11 mouse cellular contexts compared by ENCODE assay signal in the genomic region with DNA sequence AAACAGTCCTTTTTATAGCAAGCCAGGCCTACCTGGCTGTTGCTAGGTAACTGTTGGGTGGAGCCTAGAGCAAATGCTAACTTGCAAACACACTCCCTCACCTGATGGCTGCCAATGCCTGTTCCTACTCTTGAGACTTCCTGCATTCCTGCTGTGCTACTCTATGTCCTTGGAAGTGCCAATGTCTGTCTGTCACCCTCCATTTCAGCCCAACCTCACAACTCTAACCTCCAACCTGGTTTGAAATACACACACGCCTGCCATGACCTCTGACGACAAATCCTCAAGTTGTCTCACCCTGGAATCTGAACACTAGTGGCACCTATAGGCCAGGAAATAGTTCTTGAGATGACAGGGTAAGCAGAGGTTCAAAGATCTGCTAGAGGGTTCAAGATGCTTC. TPM values are rescaled to one million over a fixed set of nuclear protein-coding genes. Genes with fewer than 3 reads are reported as not detected.
DNase-seq lines count a peak whose midpoint lies in the region; ATAC-seq and TF ChIP-seq lines count a peak whose summit lies in the region.
"Had no signal": no experiment of that assay in that cellular context is flagged by ENCODE, and none has a peak within 500 bp of the region (broad histone marks: within the 10 kb centered on the region; RNA-seq: fewer than 3 reads in every experiment).

No protein-coding gene starts in this region.

- H3K9ac ChIP-seq in kidney, embryonic 15.5 days: no peak overlapping the region
- H3K9ac ChIP-seq in lung, embryonic 16.5 days (ENCODE audit: low read length): no peak overlapping the region
- H3K9ac ChIP-seq: embryonic facial prominence, embryonic 12.5 days had no signal

- no peak for TF ChIP-seq POLR2A in thymus, adult 2 months (IDR thresholded peaks at IDR 0.05; ENCODE audit: control insufficient read depth, extremely low read depth, insufficient read depth, low read length, poor library complexity)

- H3K4me1 ChIP-seq in kidney, embryonic 15.5 days: peaks cover 24% of the 10 kb centered on the region
- H3K4me1 ChIP-seq in lung, embryonic 16.5 days (replicated peaks; ENCODE audit: control insufficient read depth, insufficient read depth, low read length): peaks cover 24% of the 10 kb centered on the region
- H3K4me1 ChIP-seq in thymus, adult 2 months (replicated peaks; ENCODE audit: control insufficient read depth, insufficient read depth, low read length): peaks cover 4% of the 10 kb centered on the region

- no peaks in the 10 kb centered on the region for H3K9me3 ChIP-seq in kidney, embryonic 15.5 days (replicated peaks)
- no peaks in the 10 kb centered on the region for H3K9me3 ChIP-seq in lung, embryonic 16.5 days (ENCODE audit: control insufficient read depth, low read length)
- H3K9me3 ChIP-seq: embryonic facial prominence, embryonic 12.5 days had no signal

- peaks cover 5% of the 10 kb centered on the region; the same call in 1 of the 2 replicates for H3K36me3 ChIP-seq in kidney, embryonic 15.5 days
- H3K36me3 ChIP-seq in lung, embryonic 16.5 days (ENCODE audit: control insufficient read depth, insufficient read depth, low read length): no peaks in the 10 kb centered on the region; the same call in 1 of the 2 replicates
- H3K36me3 ChIP-seq in thymus, adult 2 months (ENCODE audit: control insufficient read depth, insufficient read depth, low read length): peaks cover 9% of the 10 kb centered on the region; the same call in 1 of the 2 replicates
- H3K36me3 ChIP-seq: embryonic facial prominence, embryonic 12.5 days had no signal

- no peak for TF ChIP-seq CTCF in thymus, adult 2 months (IDR thresholded peaks at IDR 0.05; ENCODE audit: borderline replicate concordance, control insufficient read depth, extremely low read depth, insufficient read depth, low read length, poor library complexity)

- peak; percentile 23 to 25 for DNase-seq in urinary bladder, adult 18-20 months (ENCODE audit: low spot score in 2 of 2)
- DNase-seq in urinary bladder, postnatal 36 days (ENCODE audit: low spot score in 2 of 2): no peak
- no peak for DNase-seq in left cerebral cortex, adult 18-20 months (ENCODE audit: low spot score in 2 of 2)
- DNase-seq in cerebellum, adult 18-20 months: no peak
- DNase-seq in heart, adult 9 months (ENCODE audit: low spot score in 2 of 2): no peak
- no peak for DNase-seq in thymus, adult 2 months
- DNase-seq: cerebellum, postnatal 10 days; heart, postnatal 4 days had no signal

- no peak for ATAC-seq in kidney, embryonic 15.5 days (replicated peaks; ENCODE audit: low FRiP score)
- peak; percentile 56 for ATAC-seq in lung, embryonic 16.5 days (ENCODE audit: low read depth)

- peak overlapping the region; percentile 83 for H3K27ac ChIP-seq in kidney, embryonic 15.5 days
- H3K27ac ChIP-seq in lung, embryonic 16.5 days (ENCODE audit: low read length): peak overlapping the region; percentile 99
- no peak overlapping the region for H3K27ac ChIP-seq in thymus, adult 2 months (ENCODE audit: control insufficient read depth, insufficient read depth, low read length)

- no peaks in the 10 kb centered on the region for H3K27me3 ChIP-seq in kidney, embryonic 15.5 days
- no peaks in the 10 kb centered on the region for H3K27me3 ChIP-seq in lung, embryonic 16.5 days (ENCODE audit: control insufficient read depth, insufficient read depth, low read depth, low read length)
- no peaks in the 10 kb centered on the region for H3K27me3 ChIP-seq in thymus, adult 2 months (ENCODE audit: control insufficient read depth, insufficient read depth, low read length)

- WGBS in kidney, embryonic 15.5 days: 56% methylated on average over 2 of the region's 2 CpGs
- 22% methylated on average over 2 of the region's 2 CpGs for WGBS in lung, embryonic 16.5 days
- WGBS in thymus, adult 2 months: 89% methylated on average over 2 of the region's 2 CpGs

- H3K4me3 ChIP-seq in kidney, embryonic 15.5 days (replicated peaks): no peak overlapping the region
- no peak overlapping the region for H3K4me3 ChIP-seq in lung, embryonic 16.5 days (ENCODE audit: low read length)
- no peak overlapping the region for H3K4me3 ChIP-seq in thymus, adult 2 months (ENCODE audit: control insufficient read depth, insufficient read depth, low read length)
- H3K4me3 ChIP-seq: embryonic facial prominence, embryonic 12.5 days had no signal

- H3K4me2 ChIP-seq in kidney, embryonic 15.5 days: no peak overlapping the region
- no peak overlapping the region for H3K4me2 ChIP-seq in lung, embryonic 16.5 days (ENCODE audit: low read depth, low read length)
- H3K4me2 ChIP-seq: embryonic facial prominence, embryonic 12.5 days had no signal

RNA-seq across cellular contexts. Expression of gene Arrdc1, which starts 5.9 kb away (rescaled TPM):
- polyA plus RNA-seq in kidney, embryonic 15.5 days (2015; fragmentation: Nextera tagmentation; extraction: Ambion mirVana): 45.3 and 48.5 TPM in 2 replicates
- polyA plus RNA-seq in lung, embryonic 16.5 days (2015; fragmentation: Nextera tagmentation; extraction: Ambion mirVana): 141 and 156 TPM in 2 replicates
- total RNA-seq in left cerebral cortex, adult 18-20 months (2021): 10 to 100 TPM; 14.1 to 15.3 TPM
- polyA plus RNA-seq in thymus, adult 2 months (2012; rRNA removed): 272 and 315 TPM in 2 replicates

RNA-seq across cellular contexts. Expression of gene Ehmt1, which starts 9.7 kb away (rescaled TPM):
- polyA plus RNA-seq in kidney, embryonic 15.5 days (2015; fragmentation: Nextera tagmentation; extraction: Ambion mirVana): 88.4 and 93.2 TPM in 2 replicates
- 73.6 and 77.3 TPM in 2 replicates for polyA plus RNA-seq in lung, embryonic 16.5 days (2015; fragmentation: Nextera tagmentation; extraction: Ambion mirVana)
- total RNA-seq in left cerebral cortex, adult 18-20 months (2021): 10 to 100 TPM; 46.7 to 49.8 TPM
- 110 and 113 TPM in 2 replicates for polyA plus RNA-seq in thymus, adult 2 months (2012; rRNA removed)

RNA-seq across cellular contexts. Expression of gene Zmynd19, which starts 20.5 kb away (rescaled TPM):
- 15.9 and 22.9 TPM in 2 replicates for polyA plus RNA-seq in kidney, embryonic 15.5 days (2015; fragmentation: Nextera tagmentation; extraction: Ambion mirVana)
- polyA plus RNA-seq in lung, embryonic 16.5 days (2015; fragmentation: Nextera tagmentation; extraction: Ambion mirVana): 2.1 and 4.2 TPM in 2 replicates
- 10 to 100 TPM; 40.0 to 41.6 TPM for total RNA-seq in left cerebral cortex, adult 18-20 months (2021)
- polyA plus RNA-seq in thymus, adult 2 months (2012; rRNA removed): 11.0 and 14.8 TPM in 2 replicates

RNA-seq across cellular contexts. Expression of gene Dph7, which starts 33.1 kb away (rescaled TPM):
- 28.3 and 29.5 TPM in 2 replicates for polyA plus RNA-seq in kidney, embryonic 15.5 days (2015; fragmentation: Nextera tagmentation; extraction: Ambion mirVana)
- polyA plus RNA-seq in lung, embryonic 16.5 days (2015; fragmentation: Nextera tagmentation; extraction: Ambion mirVana): 22.3 TPM in 2 replicates
- total RNA-seq in left cerebral cortex, adult 18-20 months (2021): 10 to 100 TPM; 24.8 to 32.6 TPM
- polyA plus RNA-seq in thymus, adult 2 months (2012; rRNA removed): 27.2 and 31.2 TPM in 2 replicates

RNA-seq across cellular contexts. Expression of gene Mrpl41, which starts 45.8 kb away (rescaled TPM):
- polyA plus RNA-seq in kidney, embryonic 15.5 days (2015; fragmentation: Nextera tagmentation; extraction: Ambion mirVana): 116 and 127 TPM in 2 replicates
- polyA plus RNA-seq in lung, embryonic 16.5 days (2015; fragmentation: Nextera tagmentation; extraction: Ambion mirVana): 97.7 and 102 TPM in 2 replicates
- total RNA-seq in left cerebral cortex, adult 18-20 months (2021): 10 to 100 TPM; 77.8 to 85.6 TPM
- polyA plus RNA-seq in thymus, adult 2 months (2012; rRNA removed): 40.6 and 43.4 TPM in 2 replicates

Comparison
In these comparisons a context has a peak if more than half of its experiments do, and no peak if none do; other contexts are left out.
1. DNase-seq: peak in urinary bladder, adult 18-20 months (2 of 2); none in urinary bladder, postnatal 36 days (0 of 2), left cerebral cortex, adult 18-20 months (0 of 2), cerebellum, adult 18-20 months (0 of 2), heart, adult 9 months (0 of 2) and thymus, adult 2 months (single experiment).